Mouse (Mus musculus): ENCODE measurements around the gene Ttc39b. TPM values are rescaled to one million over a fixed set of nuclear protein-coding genes. Genes with fewer than 3 reads are reported as not detected.
"Not testable (repeated sequence)": the region's sequence is repeated elsewhere in the genome, so short reads cannot be mapped to it uniquely, and the experiment has no call there.

The Ttc39b gene
- total RNA-seq, 4 experiments from 2014 or later, result 21.4 to 29.7 (median 26.3) TPM

DNA sequence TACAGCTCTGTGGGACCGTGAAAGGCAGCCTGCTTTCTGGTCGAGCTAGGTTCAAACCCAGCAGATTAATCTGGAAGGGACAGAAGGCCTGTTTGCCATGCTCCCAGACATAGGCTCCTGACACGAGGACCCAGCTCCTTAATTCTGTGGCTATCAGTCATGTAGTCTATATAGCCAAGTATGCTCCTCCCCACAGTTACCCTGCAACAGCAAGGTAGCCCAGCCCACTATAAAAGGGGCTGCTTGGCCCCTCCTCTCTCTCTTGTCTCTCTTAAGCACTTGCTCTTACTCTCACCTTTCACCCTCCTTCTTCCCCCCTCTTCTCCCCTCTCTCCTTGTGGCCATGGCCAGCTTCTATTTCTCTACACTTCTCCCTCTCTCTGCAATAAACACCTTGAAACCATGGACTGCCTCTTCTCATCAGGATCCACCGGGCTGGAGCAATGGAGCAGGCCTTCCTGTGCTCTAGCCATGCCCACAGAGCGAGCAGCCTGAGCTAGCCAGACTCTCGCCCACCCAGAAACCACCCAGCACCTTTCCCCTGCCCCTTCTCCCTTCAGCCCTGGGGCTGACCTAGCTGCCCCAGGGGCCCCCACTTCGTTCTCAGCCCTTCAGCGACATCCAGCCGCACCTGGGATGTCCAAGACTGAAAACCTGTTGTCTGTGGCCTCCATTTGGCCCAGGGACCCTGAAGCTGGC, 51.0 kb downstream of the Ttc39b start:
- DNase-seq, result no peak

DNA sequence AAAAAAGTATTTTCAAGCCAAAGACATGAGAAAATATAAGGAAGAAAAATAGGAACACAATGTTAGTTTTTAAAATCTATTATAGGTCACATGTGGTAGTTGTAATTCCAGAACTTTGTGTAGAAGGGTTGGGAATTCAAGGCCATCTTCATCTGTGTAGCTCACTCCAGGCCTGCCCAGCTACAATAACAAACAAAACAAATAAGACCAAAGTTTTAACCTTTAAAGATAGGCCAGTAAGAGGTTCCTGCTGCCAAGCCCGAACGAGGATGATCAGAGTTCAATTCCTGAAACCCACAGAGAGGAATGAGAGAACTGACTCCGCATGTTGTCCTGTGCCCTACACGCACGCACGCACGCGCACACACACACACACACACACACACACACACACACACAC, 53.6 kb downstream of the Ttc39b start:
- DNase-seq, result no peak

DNA sequence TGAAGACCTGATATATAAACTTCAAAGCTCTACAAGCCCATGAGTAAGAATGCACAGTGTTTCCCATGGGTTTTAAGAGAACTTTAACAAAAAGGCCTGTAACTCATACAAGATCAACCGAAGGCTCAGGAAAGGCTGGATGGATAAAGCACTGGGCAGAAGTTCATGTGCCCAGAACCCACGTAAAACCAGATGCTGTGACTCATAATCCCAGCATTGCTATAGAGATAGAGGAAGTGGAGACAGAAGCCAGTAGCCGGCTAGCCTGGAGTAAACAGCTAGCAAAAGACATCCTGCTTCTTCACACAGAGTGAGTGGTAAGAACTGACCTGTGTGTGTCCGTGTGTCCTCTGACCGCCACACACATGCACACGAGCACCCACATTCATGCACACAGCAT, 54.4 kb downstream of the Ttc39b start:
- no peak for DNase-seq

DNA sequence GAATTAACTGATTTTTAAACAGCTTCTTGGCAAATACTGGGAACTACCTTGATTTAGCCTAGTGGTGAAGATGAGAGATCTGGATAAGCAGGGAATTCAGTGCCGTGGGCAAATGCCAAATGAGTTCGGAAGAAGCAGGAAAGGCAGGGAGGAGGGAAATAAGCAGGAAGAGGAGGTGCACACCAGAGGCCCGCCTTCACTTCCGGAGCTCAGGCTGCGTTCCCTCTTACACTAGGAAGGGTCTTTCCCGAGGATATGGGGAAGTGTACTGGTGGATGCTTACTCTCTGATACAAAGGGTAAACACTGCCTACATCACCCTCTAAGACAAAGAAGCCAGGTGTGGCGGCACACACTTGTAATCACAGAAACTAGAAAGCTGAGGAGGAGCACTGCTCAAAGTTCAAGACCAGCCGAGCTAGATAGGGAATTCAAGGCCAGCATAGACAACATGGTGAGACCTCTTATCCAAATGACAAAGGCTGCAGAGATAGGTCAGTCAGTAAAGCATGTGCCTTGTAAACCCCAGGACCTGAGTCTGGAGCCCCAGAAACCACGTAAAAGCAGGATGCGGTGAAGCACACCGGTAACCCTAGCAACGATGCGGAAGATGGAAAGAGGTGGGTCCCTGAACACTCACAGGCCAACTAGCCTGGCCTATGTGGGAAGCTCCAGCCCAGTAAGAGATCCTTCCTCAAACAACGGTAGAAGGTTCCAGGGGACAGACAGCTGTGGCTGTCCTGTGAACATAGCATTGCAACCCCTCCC, 57.9 kb downstream of the Ttc39b start:
- no peak for DNase-seq

DNA sequence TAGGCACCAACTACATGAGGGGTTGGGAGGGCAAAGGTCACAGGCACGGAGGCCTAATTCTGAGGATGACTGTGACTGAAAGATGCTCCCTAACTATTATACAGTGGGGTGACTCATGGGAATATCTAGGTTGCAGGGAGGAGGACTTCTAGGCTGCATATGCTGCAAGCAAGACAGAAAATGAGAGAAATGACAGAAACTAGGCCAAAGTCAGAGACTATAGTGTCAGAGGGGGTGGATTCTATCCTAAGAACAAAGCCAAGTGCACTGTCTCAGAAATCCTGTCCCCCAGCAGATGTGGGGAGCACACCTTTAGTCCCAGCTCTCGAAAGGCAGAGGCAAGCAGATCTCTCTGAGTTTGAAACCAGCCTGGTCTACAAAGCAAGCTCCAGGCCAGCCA, 59.2 kb downstream of the Ttc39b start:
- no peak for DNase-seq

DNA sequence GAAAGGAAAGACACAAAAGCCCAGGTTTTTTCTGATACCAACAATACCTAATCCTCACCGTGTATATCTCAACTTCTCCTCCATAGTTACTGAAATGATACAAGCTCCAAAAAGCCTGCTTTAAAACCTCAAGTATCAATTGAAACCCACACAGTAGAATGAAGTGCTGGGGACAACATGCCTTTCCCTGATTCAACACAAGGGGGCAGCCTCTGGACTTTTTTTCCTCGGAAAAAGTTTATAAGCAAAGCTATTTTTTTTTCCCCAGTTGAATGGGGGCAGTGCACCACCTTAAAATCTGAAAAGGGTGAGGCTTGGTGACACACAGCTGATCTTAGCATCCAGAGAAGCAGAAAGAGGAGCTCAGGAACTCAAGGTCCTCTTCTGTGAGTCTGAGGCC, 62.1 kb downstream of the Ttc39b start:
- DNase-seq, result no peak

DNA sequence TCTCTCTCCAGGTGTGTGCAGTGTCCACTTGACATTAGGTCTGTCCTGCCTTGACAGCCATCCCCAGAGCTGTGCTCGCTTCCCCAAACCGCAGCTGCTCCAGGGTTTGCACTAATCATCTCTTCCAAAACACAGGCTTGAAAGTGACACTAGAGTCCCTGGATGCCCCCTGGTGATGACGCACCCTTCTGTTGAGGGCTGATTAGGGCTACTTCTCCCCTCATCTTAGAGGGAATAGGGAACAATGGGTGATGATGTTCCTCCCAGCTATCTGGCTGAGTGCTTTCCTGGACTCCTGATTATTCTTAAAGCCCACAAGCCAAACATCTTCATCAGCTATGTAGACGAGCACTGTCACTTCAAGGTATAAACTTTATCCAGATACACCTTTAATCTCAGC, 64.4 kb downstream of the Ttc39b start:
- DNase-seq, result no peak

DNA sequence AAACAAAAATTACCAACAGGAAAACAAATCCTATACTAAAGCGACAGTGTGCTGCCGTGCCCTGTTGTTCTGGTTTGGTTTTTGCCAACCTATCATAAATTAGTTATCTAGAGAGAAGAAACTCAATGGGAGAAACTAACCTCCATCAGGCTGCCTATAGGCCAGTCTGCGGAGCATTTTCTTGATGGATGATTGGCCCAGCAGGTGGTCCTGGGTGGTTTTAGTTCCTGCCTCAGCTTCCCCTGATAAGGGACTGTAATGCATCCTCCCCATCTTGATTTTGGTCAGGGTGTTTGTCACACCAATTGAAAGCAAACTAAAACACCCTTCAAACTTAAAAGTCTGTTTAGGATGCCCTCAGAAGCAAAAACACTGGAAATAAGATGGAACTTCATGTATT, 65.8 kb downstream of the Ttc39b start:
- DNase-seq, result no peak

DNA sequence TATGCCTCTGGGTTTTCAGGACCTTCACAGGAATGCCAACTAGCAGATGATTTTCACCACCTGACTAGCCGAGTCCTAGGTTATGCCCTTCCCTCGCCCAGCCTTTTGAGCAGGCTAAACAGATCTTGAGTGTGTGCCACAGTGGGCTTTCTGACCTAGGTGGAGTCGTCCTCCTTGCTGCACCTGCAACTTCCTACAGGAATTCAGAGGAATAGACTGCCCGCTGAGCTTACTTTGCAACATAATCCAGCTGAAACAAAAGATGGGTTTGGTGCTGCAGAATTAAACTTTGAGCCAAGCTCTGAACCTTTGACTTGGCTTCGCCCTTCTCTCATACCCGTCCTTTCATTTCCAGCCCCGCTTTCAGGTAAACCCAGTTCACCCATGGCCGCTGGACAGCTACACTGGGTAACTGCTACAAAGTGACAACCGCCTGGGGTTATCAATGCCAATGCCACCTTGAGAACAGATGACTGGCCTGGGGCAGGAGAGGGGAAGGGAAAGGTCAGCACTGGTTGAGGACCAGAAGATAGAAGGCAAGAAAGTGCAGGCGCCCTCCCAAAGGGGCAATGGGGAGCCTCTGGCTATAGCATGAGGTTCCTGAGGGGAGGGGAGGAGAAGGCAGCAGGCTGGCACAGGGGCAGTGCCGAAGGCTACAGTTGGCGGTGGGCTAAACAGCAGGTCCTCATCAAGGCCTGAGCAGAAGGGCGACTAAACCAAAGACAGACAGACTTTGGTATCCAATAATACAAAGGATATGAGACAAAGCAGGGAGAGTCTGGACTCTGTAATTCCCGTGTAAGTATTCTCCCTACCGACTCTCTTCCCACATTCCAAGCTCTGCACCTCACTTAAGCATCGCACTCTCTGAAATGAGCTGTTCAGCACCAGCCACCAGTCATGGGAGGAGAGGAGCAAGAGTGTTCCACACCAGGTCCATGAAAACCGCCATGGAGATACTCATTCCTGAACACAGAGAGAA, 66.5 kb downstream of the Ttc39b start:
- DNase-seq, result no peak

DNA sequence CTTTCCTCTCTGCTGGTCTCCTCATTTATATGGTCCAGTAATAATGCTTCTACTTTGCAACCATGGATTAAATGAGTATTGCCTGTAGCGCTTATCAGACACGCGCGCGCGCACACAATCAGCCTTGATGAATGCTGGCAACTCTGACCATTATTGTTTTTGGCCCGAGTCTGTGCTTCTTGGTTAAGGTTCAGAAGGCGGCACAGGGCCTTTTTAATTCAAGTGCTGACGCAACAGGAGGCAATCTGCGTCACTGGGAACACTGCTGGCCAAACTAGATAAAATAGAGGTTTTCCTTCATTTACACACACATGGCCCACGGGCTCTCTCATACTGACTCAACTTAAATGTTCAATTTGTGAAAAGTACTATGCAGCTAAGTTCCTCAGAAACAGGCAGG, 67.3 kb downstream of the Ttc39b start:
- DNase-seq, result peak; percentile 51

DNA sequence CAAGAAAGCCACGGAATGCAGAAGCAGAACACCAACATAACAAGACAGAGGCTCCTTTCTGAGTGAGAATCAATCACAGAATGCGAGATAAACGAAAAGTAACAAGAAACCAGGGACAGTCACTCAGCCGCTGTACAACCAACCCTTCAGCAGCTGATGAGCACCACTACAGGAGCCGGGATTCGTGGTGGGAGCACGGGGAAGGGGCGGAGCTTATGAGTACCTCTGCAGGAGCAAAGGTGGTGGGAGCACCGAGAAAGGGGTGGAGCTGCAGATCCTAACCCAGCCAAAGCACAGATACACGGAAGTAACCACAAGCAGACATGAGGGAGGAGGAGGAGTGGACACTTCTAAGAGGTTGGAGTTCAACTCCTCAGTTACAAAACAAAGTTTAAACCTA, 69.1 kb downstream of the Ttc39b start:
- no peak for DNase-seq

DNA sequence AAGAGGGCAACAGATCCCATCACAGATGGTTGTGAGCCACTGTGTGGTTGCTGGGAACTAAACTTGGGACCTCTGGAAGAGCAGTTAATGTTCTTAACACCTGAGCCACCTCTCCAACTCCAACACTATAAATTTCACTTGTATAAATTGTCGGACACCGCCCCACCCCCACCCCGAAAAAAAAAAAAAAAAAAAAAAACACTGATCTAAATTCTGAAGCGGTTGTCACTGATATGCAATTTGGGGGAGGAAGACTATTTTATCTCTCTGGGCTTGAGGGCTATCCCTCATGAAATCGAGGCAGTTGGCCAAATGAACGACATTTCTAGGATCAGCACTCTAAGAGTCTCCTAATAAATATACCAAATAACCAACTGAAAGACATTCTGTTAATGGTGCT, 70.4 kb downstream of the Ttc39b start:
- no peak for DNase-seq

DNA sequence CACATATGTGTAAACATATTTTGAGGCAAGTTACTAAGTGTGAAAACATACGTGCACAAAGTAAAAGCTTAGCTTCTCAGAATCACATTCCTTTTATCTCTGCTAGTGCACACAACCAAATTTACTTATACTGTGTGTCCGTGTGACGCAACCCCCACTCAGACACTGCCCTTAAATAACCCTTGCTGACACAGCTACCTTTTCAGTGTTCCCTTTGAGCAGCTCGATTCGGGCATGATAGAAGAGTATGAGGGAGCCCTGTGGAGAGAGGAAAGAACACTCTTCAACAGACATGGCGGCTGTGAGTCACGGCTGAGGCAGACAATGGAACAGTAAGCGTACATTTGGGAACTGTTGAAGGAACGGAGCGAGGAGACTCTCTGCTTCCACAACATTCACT, 80.3 kb downstream of the Ttc39b start:
- DNase-seq, result no peak

DNA sequence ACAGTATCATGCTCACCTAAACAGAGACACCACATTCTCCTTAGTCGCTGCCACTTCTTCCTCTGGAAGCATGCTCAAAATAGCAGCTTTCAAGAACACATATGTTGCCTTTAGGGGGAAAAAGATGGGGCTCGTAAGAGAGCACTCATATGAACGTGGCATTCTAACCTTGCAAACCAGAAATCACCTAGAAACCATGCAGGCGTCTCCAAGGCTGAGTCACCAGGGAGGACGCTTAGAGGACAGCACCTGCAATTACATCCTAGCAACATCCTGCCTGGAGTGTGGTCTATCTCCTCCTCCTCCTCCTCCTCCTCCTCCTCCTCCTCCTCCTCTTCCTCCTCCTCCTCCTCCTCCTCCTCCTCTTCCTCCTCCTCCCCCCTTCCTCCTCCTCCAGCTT, 82.4 kb downstream of the Ttc39b start:
- DNase-seq, result no peak

DNA sequence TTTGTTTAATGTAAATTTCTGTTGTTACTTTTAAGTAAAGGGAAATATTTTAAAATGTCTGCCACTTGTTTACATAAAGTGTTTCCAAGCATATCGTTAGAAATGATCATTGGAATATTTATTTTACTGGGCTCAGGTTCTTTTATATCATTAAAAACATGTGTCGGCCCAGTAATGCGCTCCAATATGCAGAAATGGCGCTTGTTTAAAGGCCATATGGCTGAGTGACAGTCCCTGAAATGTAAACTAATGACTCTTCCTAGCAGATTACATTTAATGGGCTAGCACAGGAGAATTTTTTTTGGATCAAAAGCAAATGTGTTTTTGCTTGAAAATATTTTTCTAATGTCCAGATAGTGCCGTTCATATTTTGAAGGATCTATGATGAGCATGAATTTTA, 86.4 kb downstream of the Ttc39b start:
- DNase-seq, result no peak

DNA sequence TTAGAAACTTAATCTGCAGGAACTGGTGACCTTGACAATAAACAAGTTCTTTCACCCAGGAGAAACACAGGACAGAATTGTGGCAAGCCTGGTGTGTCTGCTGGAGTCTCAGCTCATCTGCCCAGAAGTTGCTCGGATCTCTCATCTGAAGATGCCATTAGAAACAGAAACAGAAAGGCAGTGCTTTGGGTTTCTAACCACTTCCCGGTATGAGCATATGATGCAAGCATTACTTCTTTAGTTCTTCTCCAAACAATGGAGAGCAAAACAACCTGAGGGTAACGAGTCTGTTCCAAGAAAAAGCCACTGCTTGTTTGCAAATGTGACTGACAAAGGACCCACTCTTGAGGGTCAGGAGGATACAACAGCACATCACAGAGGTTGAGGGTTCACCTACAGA, 88.8 kb downstream of the Ttc39b start:
- DNase-seq, result not testable (repeated sequence)

DNA sequence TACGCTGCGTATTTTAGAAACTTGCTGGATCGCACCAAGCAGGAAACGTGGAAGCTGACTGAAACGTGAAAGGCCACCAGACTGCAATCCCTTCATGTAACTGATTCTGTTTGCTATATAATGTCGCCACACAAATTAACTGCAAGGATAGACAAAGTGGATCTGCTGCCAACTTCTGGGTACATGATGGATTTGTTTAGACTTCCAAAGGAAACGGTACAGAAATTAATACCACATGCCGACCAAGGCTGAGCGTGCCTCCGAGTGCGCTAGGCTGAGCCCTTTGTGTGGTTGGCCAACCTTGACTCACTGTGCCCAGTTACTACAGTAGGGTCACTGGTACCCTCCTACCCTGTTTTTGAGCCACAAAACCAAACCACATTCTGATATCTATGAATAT, 89.3 kb downstream of the Ttc39b start:
- DNase-seq, result no peak

DNA sequence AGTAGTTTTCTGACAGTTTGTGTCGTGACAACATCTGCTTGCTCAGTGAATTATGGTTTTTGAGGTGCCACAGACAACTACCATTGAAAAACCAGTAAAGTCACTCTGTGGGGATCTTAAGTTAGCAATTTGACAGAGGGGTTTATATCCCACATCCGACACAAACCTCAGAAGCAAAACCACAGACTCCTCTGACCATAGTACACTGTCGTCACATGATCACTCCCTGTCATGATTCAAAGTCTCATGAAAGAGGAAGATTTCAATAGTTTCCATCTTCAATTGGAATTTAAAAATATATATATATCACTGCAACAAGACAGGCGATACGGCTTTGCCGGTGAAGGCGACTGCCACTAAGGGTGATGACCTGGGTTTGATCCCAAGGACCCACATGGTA, 89.9 kb downstream of the Ttc39b start:
- DNase-seq, result no peak

DNA sequence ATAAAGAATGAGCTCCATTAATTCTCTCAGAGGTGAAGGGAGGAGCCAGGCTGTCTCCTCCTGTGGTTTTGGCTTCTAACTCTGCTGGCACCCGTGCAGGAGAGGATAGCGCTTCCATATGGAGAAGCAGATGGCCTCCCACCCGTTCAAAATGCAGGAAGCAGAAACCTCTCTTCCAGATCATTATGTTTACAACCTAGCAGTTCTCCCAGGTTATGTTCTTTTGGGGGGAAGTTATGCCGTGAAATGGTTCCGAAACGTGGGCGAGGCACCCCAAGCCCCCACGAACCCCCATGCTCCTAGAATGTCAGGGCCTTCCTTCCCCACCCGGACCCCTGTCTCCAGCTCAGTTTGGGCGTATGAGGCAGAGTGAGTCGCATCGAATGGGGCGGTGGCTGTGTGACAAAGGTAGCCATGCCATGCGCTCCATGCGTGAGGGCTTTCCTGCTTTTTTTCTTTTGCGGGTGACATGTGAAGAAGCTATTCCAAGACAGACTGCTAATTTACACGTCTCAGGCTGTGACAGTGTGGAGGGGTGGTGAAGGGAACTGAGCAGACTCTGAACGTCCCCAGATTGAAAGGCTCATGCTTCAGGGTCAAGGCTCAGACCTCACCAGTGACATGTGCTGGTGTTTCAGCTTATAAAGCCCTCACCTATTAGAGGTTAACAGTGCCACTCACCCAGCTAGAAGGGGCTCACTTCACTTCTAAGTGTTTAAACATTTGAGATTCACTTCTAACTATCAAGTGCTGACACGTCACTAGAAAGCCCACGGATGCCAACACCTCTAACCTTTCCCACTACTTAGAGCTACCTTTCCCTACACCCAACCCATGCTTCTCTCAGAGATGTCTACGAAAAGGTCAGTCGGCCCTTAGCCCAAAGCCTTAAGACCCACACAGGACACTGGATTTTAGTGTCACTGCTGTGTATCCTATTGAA, 90.6 kb downstream of the Ttc39b start:
- no peak for DNase-seq

DNA sequence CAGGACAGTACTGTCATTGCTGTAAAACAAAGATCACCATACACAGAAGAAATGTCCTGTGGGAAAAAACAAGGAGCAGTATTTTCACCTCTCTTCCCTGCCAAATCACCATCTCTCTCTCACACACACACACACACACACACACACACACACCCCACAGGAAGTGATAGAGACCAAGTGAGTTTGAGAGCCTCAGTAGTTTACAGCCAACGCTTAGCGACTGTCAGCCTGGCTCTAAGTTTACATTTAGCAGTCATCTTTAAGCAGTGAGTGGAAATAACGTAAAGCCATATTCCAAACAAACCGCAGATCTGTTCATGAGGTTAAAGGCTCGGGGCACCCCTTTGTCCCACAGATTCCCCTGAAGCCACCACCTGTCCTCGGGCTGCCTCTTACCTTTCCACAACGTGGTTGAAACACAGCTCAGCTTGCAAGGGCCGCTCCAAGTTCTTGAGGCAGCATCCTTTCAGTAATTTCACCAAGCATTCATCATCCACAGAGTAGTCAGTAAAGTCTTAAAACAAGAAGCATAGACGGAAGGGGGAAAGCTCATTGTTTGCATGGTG, 91.7 kb downstream of the Ttc39b start:
- DNase-seq, result no peak

DNA sequence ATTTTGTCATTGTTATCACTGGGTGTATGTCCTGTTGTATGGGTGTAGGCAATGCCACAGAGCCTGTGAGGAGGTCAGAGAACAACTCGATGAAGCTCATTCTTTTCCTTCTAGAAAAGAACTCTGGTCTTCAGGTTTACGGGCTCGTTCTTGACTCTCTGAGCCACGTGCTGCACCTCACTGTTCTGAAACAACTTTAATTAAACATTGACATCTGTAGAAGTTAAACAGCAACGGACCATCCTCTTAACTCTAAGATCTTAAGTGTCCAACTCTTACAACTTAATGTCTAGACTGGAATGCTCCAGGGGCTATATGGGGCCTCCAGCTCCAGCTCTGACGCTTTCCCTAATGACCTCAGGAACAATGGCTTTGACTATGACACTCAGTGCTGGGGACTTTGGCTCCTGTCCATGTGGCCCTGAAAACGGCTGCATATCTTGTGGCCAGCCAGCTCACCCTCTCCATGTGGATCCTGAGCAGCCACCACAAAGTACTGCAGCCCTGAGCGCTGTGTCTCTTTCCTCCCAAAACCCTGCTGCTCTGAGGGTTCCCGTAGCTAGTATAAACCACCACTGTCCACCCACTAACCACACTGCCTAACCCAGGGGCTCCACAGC, 95.3 kb downstream of the Ttc39b start:
- no peak for DNase-seq

Data from adrenal gland, adult 8-10 months (tissue).